19 mouse cellular contexts compared by ENCODE assay signal in the genomic region with DNA sequence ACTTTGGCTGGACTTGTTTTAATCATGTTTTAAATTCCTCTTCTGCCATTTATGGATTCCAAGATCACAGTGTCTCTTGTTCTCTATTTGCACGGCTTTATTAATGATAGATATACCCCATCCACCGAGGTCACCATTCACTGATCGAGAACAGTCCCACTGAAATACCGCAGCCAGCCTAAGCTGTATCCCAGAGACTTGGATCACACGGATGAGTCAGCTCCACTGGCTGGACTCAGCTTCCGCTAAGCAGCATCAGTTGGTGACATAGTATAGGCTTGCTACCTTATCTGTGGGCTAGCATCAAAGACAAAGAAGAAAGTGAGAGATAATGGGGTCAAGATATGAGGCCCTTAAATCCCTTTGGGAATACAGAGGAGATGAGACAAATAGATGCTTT.
DNase-seq lines count a peak whose midpoint lies in the region; ATAC-seq and TF ChIP-seq lines count a peak whose summit lies in the region.
"Had no signal": no experiment of that assay in that cellular context is flagged by ENCODE, and none has a peak within 500 bp of the region (broad histone marks: within the 10 kb centered on the region; RNA-seq: fewer than 3 reads in every experiment).

No protein-coding gene starts in this region.

- WGBS in forebrain, embryonic 14.5 days, result 61% methylated on average over 6 of the region's 6 CpGs
- 50% methylated on average over 6 of the region's 6 CpGs for WGBS in forebrain, postnatal 0 days
- WGBS in kidney, adult 2 months, result 64% methylated on average over 6 of the region's 6 CpGs
- 50% methylated on average over 6 of the region's 6 CpGs for WGBS in midbrain, embryonic 15.5 days

- H3K4me1 ChIP-seq in forebrain, embryonic 14.5 days (ENCODE audit: control insufficient read depth, insufficient read depth, low read length), result no peaks in the 10 kb centered on the region
- H3K4me1 ChIP-seq in forebrain, postnatal 0 days (ENCODE audit: insufficient read depth), result 0 out of 2 replicates have a peak, but pooled peaks cover 3% of the 10 kb centered on the region
- H3K4me1 ChIP-seq in kidney, adult 2 months (ENCODE audit: control insufficient read depth, insufficient read depth, low read length), result no peaks in the 10 kb centered on the region; the same call in 1 of the 2 replicates
- H3K4me1 ChIP-seq in midbrain, embryonic 15.5 days, result peaks cover 14% of the 10 kb centered on the region
- H3K4me1 ChIP-seq: liver, embryonic 15.5 days had no signal

- no peaks in the 10 kb centered on the region for H3K9me3 ChIP-seq in forebrain, embryonic 14.5 days (replicated peaks; ENCODE audit: control insufficient read depth, low read length)
- H3K9me3 ChIP-seq in forebrain, postnatal 0 days (ENCODE audit: low read length), result no peaks in the 10 kb centered on the region
- no peaks in the 10 kb centered on the region for H3K9me3 ChIP-seq in midbrain, embryonic 15.5 days
- H3K9me3 ChIP-seq: forebrain, embryonic 10.5 days; hindbrain, embryonic 10.5 days; limb, embryonic 13.5 days; liver, embryonic 15.5 days had no signal

- H3K27me3 ChIP-seq in forebrain, embryonic 14.5 days (replicated peaks; ENCODE audit: control insufficient read depth, insufficient read depth, low read length), result no peaks in the 10 kb centered on the region
- no peaks in the 10 kb centered on the region for H3K27me3 ChIP-seq in forebrain, postnatal 0 days (ENCODE audit: insufficient read depth, low read length)
- H3K27me3 ChIP-seq in kidney, adult 2 months (replicated peaks; ENCODE audit: control insufficient read depth, insufficient read depth, low read length), result no peaks in the 10 kb centered on the region
- no peaks in the 10 kb centered on the region for H3K27me3 ChIP-seq in midbrain, embryonic 15.5 days (replicated peaks)
- H3K27me3 ChIP-seq: limb, embryonic 13.5 days; liver, embryonic 15.5 days had no signal

- H3K9ac ChIP-seq in forebrain, embryonic 14.5 days (ENCODE audit: low read length), result no peak overlapping the region
- no peak overlapping the region for H3K9ac ChIP-seq in forebrain, postnatal 0 days
- no peak overlapping the region for H3K9ac ChIP-seq in midbrain, embryonic 15.5 days
- H3K9ac ChIP-seq: limb, embryonic 13.5 days; liver, embryonic 15.5 days had no signal

- TF ChIP-seq POLR2A in kidney, adult 2 months (IDR thresholded peaks at IDR 0.05; ENCODE audit: low read depth, low read length), result no peak
- no peak for TF ChIP-seq POLR2A in brain, embryonic 14.5 days (IDR thresholded peaks at IDR 0.05; ENCODE audit: borderline replicate concordance, extremely low read depth, insufficient read depth, insufficient read length, poor library complexity, severe bottlenecking)

- H3K4me3 ChIP-seq in forebrain, embryonic 14.5 days (ENCODE audit: low read depth, low read length), result no peak overlapping the region
- H3K4me3 ChIP-seq in forebrain, postnatal 0 days (ENCODE audit: low read depth, low read length), result no peak overlapping the region
- H3K4me3 ChIP-seq in kidney, adult 2 months (ENCODE audit: insufficient read depth, low read depth, low read length), result no peak overlapping the region
- H3K4me3 ChIP-seq in midbrain, embryonic 15.5 days, result no peak overlapping the region
- H3K4me3 ChIP-seq: forebrain, embryonic 10.5 days; hindbrain, embryonic 10.5 days; limb, embryonic 13.5 days; liver, embryonic 15.5 days had no signal

- no peak overlapping the region for H3K4me2 ChIP-seq in forebrain, embryonic 14.5 days (ENCODE audit: low read length)
- H3K4me2 ChIP-seq in forebrain, postnatal 0 days (ENCODE audit: low read depth), result no peak overlapping the region
- no peak overlapping the region for H3K4me2 ChIP-seq in midbrain, embryonic 15.5 days
- H3K4me2 ChIP-seq: heart, embryonic 11.5 days; limb, embryonic 13.5 days; liver, embryonic 15.5 days had no signal

- no peak for DNase-seq in forebrain, embryonic 14.5 days (ENCODE audit: low spot score)
- DNase-seq in forebrain, postnatal 0 days, result no peak
- DNase-seq in kidney, adult 2 months, result no peak
- DNase-seq in kidney, postnatal 4 days, result no peak
- DNase-seq in brain, embryonic 14.5 days (ENCODE audit: low read depth), result peak; percentile 33
- DNase-seq in cerebellum, adult 11 months, result no peak
- DNase-seq: adrenal gland, postnatal 14 days; cerebellum, adult 9-10 months; gastrocnemius, postnatal 25 days; right cerebral cortex, postnatal 4 days had no signal

- H3K27ac ChIP-seq in forebrain, embryonic 14.5 days (ENCODE audit: low read depth, low read length), result no peak overlapping the region
- no peak overlapping the region for H3K27ac ChIP-seq in forebrain, postnatal 0 days (ENCODE audit: low read depth, low read length)
- peak overlapping the region; percentile 16; the same call in 1 of the 2 replicates for H3K27ac ChIP-seq in kidney, adult 2 months (ENCODE audit: insufficient read depth, low read depth, low read length)
- H3K27ac ChIP-seq in midbrain, embryonic 15.5 days, result no peak overlapping the region
- H3K27ac ChIP-seq: forebrain, embryonic 10.5 days; hindbrain, embryonic 10.5 days; hindbrain, postnatal 0 days; liver, embryonic 15.5 days; macrophage had no signal

- peak; percentile 52; the same call in 1 of the 2 replicates for ATAC-seq in forebrain, embryonic 14.5 days
- no peak for ATAC-seq in forebrain, postnatal 0 days
- 0 out of 2 replicates have a peak, but pooled peaks have one; percentile 39 for ATAC-seq in midbrain, embryonic 15.5 days (replicated peaks)
- ATAC-seq: hindbrain, postnatal 0 days; intestine, postnatal 0 days had no signal

- no peak for TF ChIP-seq CTCF in forebrain, postnatal 0 days (IDR thresholded peaks at IDR 0.05; ENCODE audit: low read depth)
- TF ChIP-seq CTCF in kidney, adult 2 months (conservative IDR thresholded peaks at IDR 0.05; ENCODE audit: insufficient read depth, insufficient read length, low read depth, low read length), result no peak
- no peak for TF ChIP-seq CTCF in brain, embryonic 14.5 days (IDR thresholded peaks at IDR 0.05; ENCODE audit: borderline replicate concordance, extremely low read depth, insufficient read depth, insufficient read length)

- no peaks in the 10 kb centered on the region for H3K36me3 ChIP-seq in forebrain, embryonic 14.5 days (ENCODE audit: control insufficient read depth, insufficient read depth, low read length)
- H3K36me3 ChIP-seq in forebrain, postnatal 0 days (ENCODE audit: insufficient read depth), result no peaks in the 10 kb centered on the region
- no peaks in the 10 kb centered on the region for H3K36me3 ChIP-seq in kidney, adult 2 months (ENCODE audit: control insufficient read depth, insufficient read depth, low read length)
- no peaks in the 10 kb centered on the region for H3K36me3 ChIP-seq in midbrain, embryonic 15.5 days (replicated peaks)
- H3K36me3 ChIP-seq: forebrain, embryonic 10.5 days; hindbrain, embryonic 10.5 days; limb, embryonic 13.5 days; liver, embryonic 15.5 days had no signal
